Mouse (Mus musculus): Measurements from ENCODE around the gene Arhgap8. TPM values are rescaled to one million over a fixed set of nuclear protein-coding genes. Genes with fewer than 3 reads are reported as not detected.

Gene Arhgap8
- total and polyA plus RNA-seq, 3 experiments = 0.08 TPM; not detected in 2

GRCm38 (mm10) chr15:84724199-84724598 lies 4.3 kb downstream of the Arhgap8 start:
- TF ChIP-seq MAZ (IDR thresholded peaks at IDR 0.05; ENCODE audit: low read depth, low read length) (no peak), JUND (conservative IDR thresholded peaks at IDR 0.05; ENCODE audit: low read depth, low read length) (no peak), POLR2AphosphoS2 (IDR thresholded peaks at IDR 0.05; ENCODE audit: low read depth, low read length) (no peak), E2F4 (IDR thresholded peaks at IDR 0.05; ENCODE audit: insufficient replicate concordance, low read depth, low read length) (no peak), POLR2A (IDR thresholded peaks at IDR 0.05; ENCODE audit: low read depth, low read length) (no peak), CHD1 (IDR thresholded peaks at IDR 0.05; ENCODE audit: low read depth, low read length) (no peak), UBTF (IDR thresholded peaks at IDR 0.05; ENCODE audit: low read depth, low read length) (no peak), MEF2A (IDR thresholded peaks at IDR 0.05; ENCODE audit: borderline replicate concordance, low read depth, low read length) (no peak)
- Histone ChIP-seq H3K4me2 (ENCODE audit: insufficient read depth, low read depth, poor library complexity, severe bottlenecking) (no peak overlapping the region), H3K27ac (ENCODE audit: insufficient read depth, low read depth) (no peak overlapping the region), H3K79me2 (replicated peaks; ENCODE audit: control insufficient read depth, extremely low read depth, insufficient read depth, poor library complexity, severe bottlenecking) (no peaks in the 10 kb centered on the region), H3K9me3 (replicated peaks; ENCODE audit: low read length) (peaks cover 3% of the 10 kb centered on the region), H3K27me3 (replicated peaks) (peaks cover 24% of the 10 kb centered on the region), H3K9ac (ENCODE audit: insufficient read depth, low read depth) (no peak overlapping the region), H3K36me3 (replicated peaks in 1 of 2; ENCODE audit: control insufficient read depth in 1 of 2, insufficient read depth in 1 of 2, low read length in 1 of 2) (no peaks in the 10 kb centered on the region), H3K4me3 (replicated peaks in 1 of 3; ENCODE audit: low read depth in 2 of 3, low read length in 2 of 3, poor library complexity in 1 of 3) (no peak overlapping the region), H3K4me1 (ENCODE audit: control insufficient read depth in 1 of 2, insufficient read depth in 2 of 2) (peaks cover 19 to 40% of the 10 kb centered on the region in 2 experiments)
- dilution Hi-C loops (cut with MboI; ENCODE audit: extremely low pct_ligation_motif_present, extremely low pct_unique_long_range_greater_than_20kb, low sequenced_read_pairs) (no loop called here), in situ Hi-C loops (cut with MboI; ENCODE audit: low pct_ligation_motif_present, low pct_unique_long_range_greater_than_20kb, low sequenced_read_pairs) (no loop called here)
- DNase-seq (ENCODE audit: extremely low read depth) = no peak

- DNase-seq (ENCODE audit: extremely low read depth) = no peak
- Histone ChIP-seq H3K79me2 (replicated peaks; ENCODE audit: control insufficient read depth, extremely low read depth, insufficient read depth, poor library complexity, severe bottlenecking) (no peaks in the 10 kb centered on the region), H3K27ac (ENCODE audit: insufficient read depth, low read depth) (no peak overlapping the region), H3K4me3 (replicated peaks in 1 of 3; ENCODE audit: low read depth in 2 of 3, low read length in 2 of 3, poor library complexity in 1 of 3) (no peak overlapping the region), H3K4me1 (ENCODE audit: control insufficient read depth in 1 of 2, insufficient read depth in 2 of 2) (peaks cover 20 to 35% of the 10 kb centered on the region in 2 experiments), H3K36me3 (replicated peaks in 1 of 2; ENCODE audit: control insufficient read depth in 1 of 2, insufficient read depth in 1 of 2, low read length in 1 of 2) (no peaks in the 10 kb centered on the region), H3K9ac (ENCODE audit: insufficient read depth, low read depth) (no peak overlapping the region), H3K9me3 (replicated peaks; ENCODE audit: low read length) (peaks cover 3% of the 10 kb centered on the region), H3K4me2 (ENCODE audit: insufficient read depth, low read depth, poor library complexity, severe bottlenecking) (no peak overlapping the region), H3K27me3 (replicated peaks) (peaks cover 3% of the 10 kb centered on the region)
- in situ Hi-C loops (cut with MboI; ENCODE audit: low pct_ligation_motif_present, low pct_unique_long_range_greater_than_20kb, low sequenced_read_pairs) = no loop called here
- dilution Hi-C loops (cut with MboI; ENCODE audit: extremely low pct_ligation_motif_present, extremely low pct_unique_long_range_greater_than_20kb, low sequenced_read_pairs) = no loop called here
- TF ChIP-seq E2F4 (IDR thresholded peaks at IDR 0.05; ENCODE audit: insufficient replicate concordance, low read depth, low read length) (no peak), USF2 (conservative IDR thresholded peaks at IDR 0.05; ENCODE audit: low read depth, low read length) (no peak), CHD1 (IDR thresholded peaks at IDR 0.05; ENCODE audit: low read depth, low read length) (no peak), SIN3A (IDR thresholded peaks at IDR 0.05; ENCODE audit: low read length) (no peak)
These were observed 9.8 kb downstream of the Arhgap8 start for GRCm38 (mm10) chr15:84729685-84730084.

GRCm38 (mm10) chr15:84730893-84731292 lies 11.0 kb downstream of the Arhgap8 start:
- dilution Hi-C loops (cut with MboI; ENCODE audit: extremely low pct_ligation_motif_present, extremely low pct_unique_long_range_greater_than_20kb, low sequenced_read_pairs) = no loop called here
- H3K4me1 ChIP-seq (ENCODE audit: control insufficient read depth in 1 of 2, insufficient read depth in 2 of 2) = peaks cover 20 to 35% of the 10 kb centered on the region in 2 experiments
- H3K4me3 ChIP-seq (replicated peaks in 1 of 3; ENCODE audit: low read depth in 2 of 3, low read length in 2 of 3, poor library complexity in 1 of 3) = no peak overlapping the region
- H3K27me3 ChIP-seq (replicated peaks) = peaks cover 2% of the 10 kb centered on the region
- H3K9me3 ChIP-seq (replicated peaks; ENCODE audit: low read length) = peaks cover 3% of the 10 kb centered on the region
- no peaks in the 10 kb centered on the region for H3K36me3 ChIP-seq (replicated peaks in 1 of 2; ENCODE audit: control insufficient read depth in 1 of 2, insufficient read depth in 1 of 2, low read length in 1 of 2)
- no peak overlapping the region for H3K27ac ChIP-seq (ENCODE audit: insufficient read depth, low read depth)
- no peak for DNase-seq (ENCODE audit: extremely low read depth)
- no peak for TF ChIP-seq UBTF (IDR thresholded peaks at IDR 0.05; ENCODE audit: low read depth, low read length)
- no peak for TF ChIP-seq EP300 (IDR thresholded peaks at IDR 0.05; ENCODE audit: low read length)
- TF ChIP-seq E2F4 (IDR thresholded peaks at IDR 0.05; ENCODE audit: insufficient replicate concordance, low read depth, low read length) = no peak
- TF ChIP-seq HCFC1 (IDR thresholded peaks at IDR 0.05; ENCODE audit: low read depth, low read length) = no peak
- no peak for TF ChIP-seq RAD21 (IDR thresholded peaks at IDR 0.05; ENCODE audit: low read depth, low read length)
- TF ChIP-seq IRF4 (IDR thresholded peaks at IDR 0.05; ENCODE audit: low read depth, low read length) = no peak
- TF ChIP-seq POLR2AphosphoS2 (IDR thresholded peaks at IDR 0.05; ENCODE audit: low read depth, low read length) = no peak
- TF ChIP-seq GABPA (IDR thresholded peaks at IDR 0.05; ENCODE audit: insufficient replicate concordance, low read depth, low read length) = no peak
- TF ChIP-seq ZNF384 (IDR thresholded peaks at IDR 0.05; ENCODE audit: low read depth, low read length) = no peak
- no peak for TF ChIP-seq MAX (IDR thresholded peaks at IDR 0.05; ENCODE audit: low read length)
- TF ChIP-seq PAX5 (IDR thresholded peaks at IDR 0.05; ENCODE audit: low read length) = no peak
- TF ChIP-seq NELFE (IDR thresholded peaks at IDR 0.05; ENCODE audit: low read depth, low read length) = no peak
- no peak for TF ChIP-seq CHD1 (IDR thresholded peaks at IDR 0.05; ENCODE audit: low read depth, low read length)
- TF ChIP-seq MYC (IDR thresholded peaks at IDR 0.05; ENCODE audit: low read depth, low read length) = no peak
- TF ChIP-seq MXI1 (IDR thresholded peaks at IDR 0.05; ENCODE audit: low read depth, low read length) = no peak
- TF ChIP-seq SIN3A (IDR thresholded peaks at IDR 0.05; ENCODE audit: low read length) = no peak
- no peak for TF ChIP-seq ZC3H11A (IDR thresholded peaks at IDR 0.05; ENCODE audit: low read depth, low read length)
- in situ Hi-C loops (cut with MboI; ENCODE audit: low pct_ligation_motif_present, low pct_unique_long_range_greater_than_20kb, low sequenced_read_pairs) = no loop called here
- H3K4me2 ChIP-seq (ENCODE audit: insufficient read depth, low read depth, poor library complexity, severe bottlenecking) = no peak overlapping the region
- H3K79me2 ChIP-seq (replicated peaks; ENCODE audit: control insufficient read depth, extremely low read depth, insufficient read depth, poor library complexity, severe bottlenecking) = no peaks in the 10 kb centered on the region
- no peak overlapping the region for H3K9ac ChIP-seq (ENCODE audit: insufficient read depth, low read depth)
